Mouse (Mus musculus) forebrain, postnatal 0 days (tissue): ENCODE data around the gene Adk. TPM values are rescaled to one million over a fixed set of nuclear protein-coding genes. Genes with fewer than 3 reads are reported as not detected.
A peak's percentile ranks its signal among the peaks of the same experiment; 100 is the strongest.

ENCODE experiments used
- ATAC-seq: fragments of 200-750 bp; cut with Nextera tagmentation; 2 replicates; pipeline ENCODE4 v1.8.0; 2017; ENCODE audit warnings: mild to moderate bottlenecking, moderate library complexity
- DNase-seq: peaks from one replicate; pipeline ENCODE4 v3.0.0-alpha.2; 2015
- H3K27ac ChIP-seq: fragments of 300-500 bp; sonication (generic); 2 replicates; pipeline ENCODE4 v1.5.1; 2014; ENCODE audit warnings: low read depth, mild to moderate bottlenecking, antibody characterized with exemption, low read length, moderate library complexity, mixed read lengths
- H3K27me3 ChIP-seq: fragments of 300-500 bp; sonication (generic); 2 replicates; pipeline ENCODE4 v1.6.1; 2014; ENCODE audit warnings: mild to moderate bottlenecking, low read length, mixed read lengths; ENCODE audit not compliant: insufficient read depth
- H3K36me3 ChIP-seq: fragments of 300-500 bp; sonication (generic); 2 replicates; pipeline ENCODE4 v1.6.1; 2014; ENCODE audit warnings: mild to moderate bottlenecking, moderate library complexity; ENCODE audit not compliant: insufficient read depth
- H3K4me1 ChIP-seq: fragments of 300-500 bp; sonication (generic); 2 replicates; pipeline ENCODE4 v1.6.1; 2014; ENCODE audit warnings: antibody characterized with exemption; ENCODE audit not compliant: insufficient read depth
- H3K4me2 ChIP-seq: fragments of 300-500 bp; sonication (generic); 2 replicates; pipeline ENCODE4 v1.6.1; 2014; ENCODE audit warnings: low read depth, mild to moderate bottlenecking, moderate library complexity
- H3K4me3 ChIP-seq: fragments of 300-500 bp; sonication (generic); 2 replicates; pipeline ENCODE4 v1.5.1; 2014; ENCODE audit warnings: low read depth, low read length, mixed read lengths
- H3K9ac ChIP-seq: fragments of 300-500 bp; sonication (generic); 2 replicates; pipeline ENCODE4 v1.6.1; 2014; ENCODE audit warnings: mild to moderate bottlenecking
- H3K9me3 ChIP-seq: fragments of 300-500 bp; sonication (generic); 2 replicates; pipeline ENCODE4 v1.6.1; 2016; ENCODE audit warnings: low read length
- CTCF ChIP-seq: sonication (generic); IDR thresholded peaks from 2 replicates; pipeline ENCODE4 v1.5.1; 2016; ENCODE audit warnings: antibody characterized with exemption, control low read depth, low read depth
- WGBS: fragments of 180-500 bp; shearing (Covaris S2); extraction: QIAGEN DNeasy Blood & Tissue Kit; methylation state at CpG from one replicate; pipeline ENCODE4 v1.1.7; 2014; 5-methylcytosine and 5-hydroxymethylcytosine counted together
- polyA plus RNA-seq: library from polyadenylated mRNA; unstranded; fragments of >200 nt; fragmentation: Nextera tagmentation; extraction: Ambion mirVana; gene quantifications from 2 replicates; pipeline ENCODE4 v1.2.1, GENCODE M21; 2015
- total RNA-seq: library from RNA; depleted of rRNA; stranded (reverse); fragments of >200 nt; gene quantifications from 2 replicates; pipeline ENCODE4 v1.2.3, GENCODE M21; 2014

Gene Adk
- total and polyA plus RNA-seq, 2 experiments from 2014 or later: 55.5 to 66.7 TPM

DNA sequence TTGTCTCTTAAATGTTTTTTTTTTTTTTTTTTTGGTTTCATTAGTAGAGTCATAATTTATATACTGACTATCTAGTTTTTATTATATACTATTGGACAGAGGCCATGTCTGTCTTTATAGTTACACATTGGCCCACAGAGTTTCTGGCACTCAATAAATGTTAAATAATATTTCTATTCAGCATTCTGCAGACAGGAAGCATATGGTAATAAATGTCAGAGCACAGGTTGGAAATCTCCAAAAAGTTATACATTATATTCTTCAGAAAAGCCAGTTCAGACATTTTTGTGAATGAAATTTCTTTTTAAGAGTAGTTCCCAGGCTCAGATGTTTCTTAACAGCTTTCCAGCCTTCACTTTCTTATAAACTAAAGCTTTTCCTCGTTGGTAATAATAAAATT is 303.9 kb downstream of the Adk start:
- TF ChIP-seq CTCF: no peak
- Histone ChIP-seq H3K4me1 (0 out of 2 replicates have a peak, but pooled peaks cover 5% of the 10 kb centered on the region), H3K36me3 (no peaks in the 10 kb centered on the region), H3K27ac (no peak overlapping the region), H3K9ac (no peak overlapping the region), H3K4me2 (no peak overlapping the region), H3K9me3 (no peaks in the 10 kb centered on the region), H3K4me3 (no peak overlapping the region), H3K27me3 (no peaks in the 10 kb centered on the region)
- DNase-seq (no peak), ATAC-seq (no peak)
- 62% methylated on average over 1 of the region's 1 CpGs for WGBS

DNA sequence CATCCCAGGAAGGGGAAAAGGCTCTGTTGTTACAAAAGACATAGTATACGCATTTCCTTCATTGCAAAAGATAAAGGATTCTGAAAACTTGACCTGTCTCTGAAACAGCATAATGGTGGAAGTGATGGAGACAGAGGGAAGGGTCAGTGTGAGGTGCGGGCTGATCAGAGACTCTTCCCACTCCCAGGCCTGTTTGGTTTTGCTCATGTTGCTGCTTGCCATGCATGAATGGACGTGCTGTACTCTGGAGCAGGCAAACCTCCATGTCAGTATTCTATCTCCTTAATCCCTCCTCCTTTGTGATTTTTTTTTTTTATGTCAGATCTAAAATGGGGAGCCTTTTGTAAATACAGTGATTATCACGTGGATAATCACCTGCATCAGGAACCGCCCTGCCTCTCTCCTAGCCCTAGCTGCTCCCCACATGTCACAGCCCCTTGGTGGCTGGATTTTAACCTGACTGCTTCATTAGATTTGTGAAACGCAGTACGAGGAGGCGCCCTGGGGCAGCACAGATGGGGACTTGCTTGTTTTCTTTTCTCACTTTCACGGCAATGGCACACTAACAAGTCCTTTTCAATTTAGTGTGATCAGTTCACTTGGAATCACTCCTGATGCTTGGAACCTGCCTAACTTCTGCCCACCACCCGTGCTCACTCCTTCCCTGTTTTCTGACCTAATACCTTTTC is 307.0 kb downstream of the Adk start:
- Histone ChIP-seq H3K4me2 (no peak overlapping the region), H3K9ac (no peak overlapping the region), H3K36me3 (no peaks in the 10 kb centered on the region), H3K27ac (peak overlapping the region; percentile 35), H3K4me3 (no peak overlapping the region), H3K9me3 (no peaks in the 10 kb centered on the region), H3K4me1 (0 out of 2 replicates have a peak, but pooled peaks cover 5% of the 10 kb centered on the region), H3K27me3 (no peaks in the 10 kb centered on the region)
- no peak for TF ChIP-seq CTCF
- DNase-seq: no peak
- 0 out of 2 replicates have a peak, but pooled peaks have one; percentile 14 for ATAC-seq
- 32% methylated on average over 10 of the region's 10 CpGs for WGBS

- no peak for ATAC-seq
These were observed 307.6 kb downstream of the Adk start for GRCm38 (mm10) chr14:21359896-21360525.

DNA sequence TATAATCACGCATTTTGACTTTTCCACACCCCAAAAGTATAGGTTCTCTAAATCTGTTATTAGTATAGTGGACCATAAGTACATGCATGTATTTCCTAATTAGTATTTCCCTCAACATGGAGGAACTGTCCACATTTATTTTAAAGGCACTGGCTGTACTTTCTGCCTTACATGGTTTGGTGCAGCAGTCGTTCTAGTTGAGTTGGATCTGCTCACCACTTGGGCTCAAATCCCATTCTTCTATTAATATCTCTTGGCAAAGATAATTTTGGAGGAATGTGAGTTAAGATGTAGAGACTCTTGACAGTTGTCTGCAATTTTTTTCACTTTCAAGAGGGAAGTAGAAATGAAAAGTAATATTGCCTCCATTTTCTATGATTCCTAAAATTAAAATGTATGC is 314.7 kb downstream of the Adk start:
- no peak for TF ChIP-seq CTCF
- Histone ChIP-seq H3K4me2 (no peak overlapping the region), H3K4me3 (no peak overlapping the region), H3K36me3 (no peaks in the 10 kb centered on the region), H3K27ac (peak overlapping the region; percentile 48; the same call in 1 of the 2 replicates), H3K9ac (no peak overlapping the region), H3K9me3 (no peaks in the 10 kb centered on the region), H3K27me3 (no peaks in the 10 kb centered on the region), H3K4me1 (peaks cover 23% of the 10 kb centered on the region)
- ATAC-seq (no peak), DNase-seq (peak; percentile 61)
- WGBS: 66% methylated on average over 2 of the region's 2 CpGs

More at GRCm38 (mm10) chr14:21359896-21360525, 307.6 kb downstream of the Adk start:
- Histone ChIP-seq H3K36me3 (no peaks in the 10 kb centered on the region), H3K27ac (peak overlapping the region; percentile 24), H3K27me3 (no peaks in the 10 kb centered on the region), H3K4me1 (0 out of 2 replicates have a peak, but pooled peaks cover 5% of the 10 kb centered on the region), H3K4me2 (no peak overlapping the region), H3K9ac (no peak overlapping the region), H3K9me3 (no peaks in the 10 kb centered on the region), H3K4me3 (no peak overlapping the region)
- no peak for TF ChIP-seq CTCF
- 72% methylated on average over 7 of the region's 12 CpGs for WGBS
- DNase-seq: no peak

GRCm38 (mm10) chr14:21368622-21369021 is 316.2 kb downstream of the Adk start:
- 0 out of 2 replicates have a peak overlapping the region, but pooled peaks have one; percentile 14 for H3K4me2 ChIP-seq
- DNase-seq: no peak

DNA sequence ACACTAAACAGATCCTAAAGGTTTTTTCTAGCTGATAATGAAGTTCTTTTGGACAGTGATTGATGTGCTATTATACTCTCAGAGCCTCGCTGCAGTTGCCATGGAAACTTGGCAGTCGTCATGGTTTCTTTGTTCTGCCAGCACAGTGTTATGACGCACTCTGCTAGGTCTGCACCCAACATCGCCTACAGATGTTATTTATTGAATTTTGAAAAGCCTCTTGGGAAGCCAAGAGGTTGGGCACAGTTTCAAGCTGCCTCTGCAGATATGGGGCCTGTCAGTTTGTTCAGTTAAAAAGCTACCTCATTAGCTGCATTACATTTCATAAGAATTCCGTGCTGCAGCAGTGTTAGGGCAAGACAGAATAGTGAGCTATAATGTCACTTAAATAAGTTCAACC is 316.8 kb downstream of the Adk start:
- DNase-seq: peak; percentile 94
- peak overlapping the region; percentile 14; the same call in 1 of the 2 replicates for H3K4me2 ChIP-seq
- H3K27ac ChIP-seq: peak overlapping the region; percentile 89
- H3K4me3 ChIP-seq: no peak overlapping the region
- H3K27me3 ChIP-seq: no peaks in the 10 kb centered on the region
- 2% methylated on average over 5 of the region's 5 CpGs for WGBS
- no peak for TF ChIP-seq CTCF
- no peaks in the 10 kb centered on the region for H3K36me3 ChIP-seq
- peak; percentile 97 for ATAC-seq
- no peaks in the 10 kb centered on the region for H3K9me3 ChIP-seq
- H3K4me1 ChIP-seq: peaks cover 23% of the 10 kb centered on the region
- H3K9ac ChIP-seq: peak overlapping the region; percentile 10; the same call in 1 of the 2 replicates

More at GRCm38 (mm10) chr14:21368622-21369021, 316.2 kb downstream of the Adk start:
- no peak overlapping the region for H3K9ac ChIP-seq
- H3K36me3 ChIP-seq: no peaks in the 10 kb centered on the region
- H3K27ac ChIP-seq: peak overlapping the region; percentile 89
- H3K4me1 ChIP-seq: peaks cover 23% of the 10 kb centered on the region
- no peak for ATAC-seq
- no peak for TF ChIP-seq CTCF
- no peak overlapping the region for H3K4me3 ChIP-seq
- WGBS: 6% methylated on average over 2 of the region's 2 CpGs
- no peaks in the 10 kb centered on the region for H3K27me3 ChIP-seq
- H3K9me3 ChIP-seq: no peaks in the 10 kb centered on the region

DNA sequence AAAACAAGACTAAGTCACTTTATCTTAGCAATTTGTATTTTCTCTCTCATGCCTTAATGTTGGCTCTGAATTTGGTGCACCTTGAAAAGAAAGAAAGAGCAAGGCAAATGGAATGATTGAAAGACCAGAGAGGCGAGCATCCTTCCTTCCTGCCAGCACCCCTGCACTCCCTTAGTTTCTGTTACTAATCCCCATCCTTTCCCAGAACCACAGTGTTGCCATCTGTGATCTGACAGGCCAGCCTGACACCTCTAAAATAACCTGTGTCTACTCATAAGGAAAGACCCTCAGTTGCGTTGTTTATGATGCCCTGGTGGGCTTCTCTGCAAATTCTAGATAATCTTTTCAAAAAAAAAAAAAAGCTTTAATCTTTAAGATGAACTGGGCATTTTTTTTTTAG is 319.6 kb downstream of the Adk start:
- WGBS: 39% methylated on average over 2 of the region's 2 CpGs
- H3K27me3 ChIP-seq: no peaks in the 10 kb centered on the region
- peaks cover 23% of the 10 kb centered on the region for H3K4me1 ChIP-seq
- H3K27ac ChIP-seq: no peak overlapping the region
- TF ChIP-seq CTCF: no peak
- H3K4me3 ChIP-seq: no peak overlapping the region
- H3K4me2 ChIP-seq: no peak overlapping the region
- ATAC-seq (no peak), DNase-seq (no peak)
- no peaks in the 10 kb centered on the region for H3K9me3 ChIP-seq
- no peak overlapping the region for H3K9ac ChIP-seq
- H3K36me3 ChIP-seq: no peaks in the 10 kb centered on the region
